Mouse (Mus musculus) ZHBTc4 (cell line): ENCODE measurements at regions not wholly inside any gene's neighbourhood (a gene's known extent, or its start where the extent isn't known, plus 50 kb on each side); places are given as distances from the start of the nearest gene placed in this dataset.

Source experiments
- DNase-seq: peaks from one replicate; pipeline ENCODE4 v3.0.0-alpha.2; 2011; ENCODE audit warnings: low read depth, low spot score

DNA sequence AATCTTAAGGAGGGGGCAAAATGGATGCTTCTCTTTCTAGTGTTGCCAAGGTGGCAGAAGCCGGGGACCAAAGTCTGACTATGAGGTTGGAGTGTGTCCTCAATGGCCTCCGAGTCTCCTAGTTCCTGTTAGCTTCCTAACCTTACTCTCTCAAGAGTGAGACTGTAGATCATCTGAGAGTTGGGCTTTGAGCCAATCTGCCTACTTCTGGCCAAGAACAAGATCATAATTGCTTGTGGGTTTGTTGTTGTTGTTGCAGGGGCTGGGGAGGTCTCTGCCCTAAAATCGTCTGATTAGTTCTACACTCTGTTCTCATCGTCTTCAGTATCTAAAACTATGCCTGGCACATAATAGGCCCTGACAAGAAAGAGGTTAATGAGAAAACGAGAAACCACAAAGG is 110.8 kb upstream of the Syt6 start:
- no peak for DNase-seq

DNA sequence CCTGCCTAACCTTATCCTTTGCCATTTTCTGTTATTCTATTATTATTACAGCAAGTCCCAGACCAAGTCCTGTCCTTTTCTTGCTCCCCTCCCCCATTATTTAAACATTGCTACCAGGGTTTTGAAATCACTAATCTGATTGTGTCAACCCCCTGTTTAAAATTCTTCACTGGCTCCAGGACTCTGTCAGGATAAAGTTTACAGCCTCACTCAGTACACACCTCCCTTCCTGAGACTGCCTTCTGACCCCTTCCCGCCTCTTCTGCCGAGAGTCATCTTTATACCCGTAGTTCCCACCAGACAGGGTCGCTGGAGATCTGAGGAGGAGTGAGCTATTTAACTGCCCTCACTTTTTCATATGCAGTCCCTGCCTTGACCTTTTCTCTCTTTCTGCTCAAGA is 110.3 kb upstream of the Syt6 start:
- no peak for DNase-seq

DNA sequence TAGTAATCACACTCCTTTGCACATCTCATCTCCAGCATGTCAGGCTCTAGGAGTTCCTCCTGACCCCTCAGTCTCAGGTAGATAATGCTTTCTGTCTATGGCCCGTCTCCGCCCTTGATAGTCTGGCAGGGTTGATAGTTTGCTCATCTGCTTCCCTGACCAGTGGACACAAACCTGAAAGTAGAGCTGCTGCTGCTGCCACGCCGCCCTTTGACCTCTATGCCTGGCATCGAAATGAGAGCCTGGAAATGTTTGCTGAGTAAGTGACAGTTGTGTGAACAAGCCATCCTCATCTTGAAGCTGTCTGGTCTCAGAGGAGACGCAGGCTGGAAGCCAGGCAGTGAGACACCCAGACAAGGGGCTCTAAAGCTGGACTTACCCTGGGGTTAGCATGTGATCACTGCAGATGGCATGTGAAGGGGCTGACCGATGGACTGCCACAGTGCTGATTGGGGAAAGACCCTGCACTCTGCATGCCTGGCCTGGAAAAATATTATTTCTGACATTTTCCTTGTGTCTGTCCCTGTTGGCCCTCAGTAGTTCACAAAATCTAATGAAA is 109.8 kb upstream of the Syt6 start:
- DNase-seq, result no peak

DNA sequence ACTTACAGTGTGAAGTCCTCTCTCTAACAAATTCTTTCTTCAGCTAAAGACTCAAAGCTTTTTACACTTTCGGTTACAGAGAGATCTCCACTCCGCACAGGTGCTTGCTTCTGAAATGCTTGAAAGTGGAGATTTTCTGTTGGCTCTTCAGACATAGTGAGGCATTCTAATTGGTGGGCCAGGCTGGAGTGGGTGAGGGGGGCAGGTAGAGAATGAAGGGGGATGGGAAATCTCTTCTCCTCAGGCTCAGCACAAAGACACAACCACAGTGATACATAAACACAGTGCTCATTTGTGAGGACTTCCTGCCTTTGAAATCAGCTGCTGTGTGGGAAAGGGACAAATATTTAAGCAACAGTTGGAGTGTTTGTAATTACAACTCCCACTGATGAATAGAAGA is 109.1 kb upstream of the Syt6 start:
- DNase-seq, result no peak

DNA sequence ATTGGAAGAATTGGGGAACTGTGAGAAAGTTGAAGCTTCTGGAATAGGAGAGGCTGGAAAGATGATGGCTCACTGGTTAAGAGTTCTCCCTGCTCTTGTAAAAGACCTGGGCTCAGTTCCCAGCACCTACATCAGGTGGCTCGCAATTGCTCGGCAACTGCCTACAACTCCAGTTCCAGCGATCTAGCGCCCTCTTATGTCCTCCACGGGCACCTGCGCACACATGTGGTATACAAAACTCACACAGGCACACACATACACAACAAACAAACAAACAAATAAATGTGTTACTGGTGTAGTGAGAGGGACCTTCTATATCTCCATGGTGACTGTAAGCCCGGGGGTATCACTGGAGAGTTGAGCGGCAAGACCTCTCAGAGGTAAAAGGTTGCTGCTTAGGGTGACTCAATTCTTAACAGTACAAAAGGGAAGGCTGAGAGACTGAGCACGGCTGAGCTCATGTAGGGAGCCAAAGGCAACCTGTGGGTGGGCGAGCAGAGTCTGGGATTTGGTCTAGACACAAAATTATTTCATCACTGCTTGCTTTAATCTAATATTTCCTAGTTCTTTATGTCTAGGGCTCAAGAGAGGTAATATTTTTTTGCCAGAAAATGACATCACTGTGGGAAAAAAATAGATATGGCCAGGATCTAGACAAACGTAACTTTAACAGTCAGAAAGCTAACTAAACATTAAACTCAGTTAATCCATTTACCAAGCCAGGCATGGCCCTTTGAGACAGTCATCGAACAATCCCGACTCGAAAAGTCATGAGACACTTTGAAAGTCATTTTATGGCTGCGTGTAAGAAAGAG is 104.2 kb upstream of the Syt6 start:
- peak; percentile 23 for DNase-seq

DNA sequence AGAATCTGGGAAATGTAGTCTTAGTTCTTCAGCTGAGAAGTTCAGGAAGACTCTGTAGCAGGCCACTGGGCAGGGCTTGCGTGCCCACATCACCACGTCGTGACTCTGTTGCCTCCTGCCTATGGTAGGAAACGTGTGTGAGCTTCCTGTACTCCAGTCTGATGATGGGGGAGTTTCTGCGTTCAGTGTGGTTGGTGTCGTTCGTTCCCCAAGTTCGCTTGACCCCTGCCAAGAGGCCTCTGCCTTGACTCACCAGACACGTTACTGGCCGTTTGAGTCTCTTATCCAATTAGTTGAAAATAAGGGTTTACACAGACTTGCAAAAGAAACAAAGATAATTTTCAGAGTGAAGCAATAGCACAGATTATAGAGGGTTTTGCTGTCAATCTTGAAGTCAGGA is 102.4 kb upstream of the Syt6 start:
- DNase-seq, result no peak

DNA sequence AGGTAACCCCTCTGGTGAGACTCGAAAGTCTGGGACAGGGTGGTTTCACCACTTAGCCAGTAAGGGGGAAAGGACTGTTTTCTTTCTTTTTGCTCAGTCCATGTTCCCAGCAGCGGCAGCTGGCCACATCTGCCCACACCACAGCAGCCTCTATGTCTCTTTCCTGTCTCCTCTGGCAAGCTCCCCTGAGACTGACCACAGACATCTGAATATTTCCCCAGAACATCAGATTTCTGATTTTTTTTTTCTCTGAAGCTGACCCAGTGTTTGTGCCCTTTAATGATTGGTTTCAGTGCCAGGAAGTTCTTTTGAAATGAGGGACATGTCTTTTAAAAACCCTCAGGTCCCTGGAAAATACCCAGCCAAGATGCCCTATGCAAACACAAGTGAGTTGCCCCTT is 101.7 kb upstream of the Syt6 start:
- DNase-seq, result no peak

DNA sequence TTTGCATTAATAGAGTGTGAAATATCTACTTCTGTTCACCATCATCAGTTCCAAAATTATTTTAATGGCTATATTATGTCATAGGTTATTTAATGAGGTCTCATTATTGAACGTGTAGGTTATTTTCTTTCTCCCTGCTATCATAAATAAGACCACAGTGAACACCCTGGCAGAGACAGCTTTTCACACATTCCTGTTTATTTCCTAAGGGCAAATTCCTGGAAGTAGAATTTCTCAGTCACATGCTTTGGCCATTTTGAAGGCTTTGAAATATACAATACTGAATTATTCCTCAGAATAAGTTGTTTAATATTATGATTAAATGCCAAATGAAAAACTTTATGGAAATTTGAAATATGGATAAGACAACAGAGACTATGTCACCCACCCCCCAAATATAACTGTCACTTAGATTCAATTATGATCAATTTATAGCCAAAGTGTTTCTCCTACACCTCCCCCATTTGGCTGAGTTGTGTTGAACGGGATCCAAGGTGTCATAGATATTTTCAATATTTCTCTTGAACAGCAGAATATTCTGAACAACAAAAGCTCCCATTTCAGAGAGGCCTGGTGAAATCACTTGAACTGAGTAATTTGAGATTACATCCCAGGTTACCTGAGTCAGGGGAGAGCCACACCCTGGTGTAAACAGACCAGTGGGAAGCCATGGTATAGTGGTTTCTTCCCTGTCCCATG is 95.0 kb upstream of the Syt6 start:
- no peak for DNase-seq

DNA sequence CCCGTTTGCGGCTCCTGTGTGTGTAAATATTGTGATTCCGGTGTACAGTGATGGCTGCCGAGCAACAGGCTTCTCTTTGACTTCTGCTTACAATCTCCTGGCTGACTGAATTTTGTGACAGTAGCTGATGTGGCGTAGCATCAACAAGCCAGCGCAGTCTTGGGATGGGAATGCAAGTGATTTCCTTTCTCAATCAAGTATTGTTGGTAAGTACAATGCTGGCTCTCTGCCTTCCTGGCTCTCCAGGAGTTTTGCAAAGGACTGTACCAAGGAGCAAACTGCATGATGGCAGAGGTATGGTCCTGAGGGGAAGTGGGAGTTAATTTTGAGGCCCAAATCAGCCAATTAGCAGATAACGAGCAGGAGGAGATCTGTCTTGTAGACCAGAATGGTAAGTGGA is 94.4 kb upstream of the Syt6 start:
- no peak for DNase-seq

DNA sequence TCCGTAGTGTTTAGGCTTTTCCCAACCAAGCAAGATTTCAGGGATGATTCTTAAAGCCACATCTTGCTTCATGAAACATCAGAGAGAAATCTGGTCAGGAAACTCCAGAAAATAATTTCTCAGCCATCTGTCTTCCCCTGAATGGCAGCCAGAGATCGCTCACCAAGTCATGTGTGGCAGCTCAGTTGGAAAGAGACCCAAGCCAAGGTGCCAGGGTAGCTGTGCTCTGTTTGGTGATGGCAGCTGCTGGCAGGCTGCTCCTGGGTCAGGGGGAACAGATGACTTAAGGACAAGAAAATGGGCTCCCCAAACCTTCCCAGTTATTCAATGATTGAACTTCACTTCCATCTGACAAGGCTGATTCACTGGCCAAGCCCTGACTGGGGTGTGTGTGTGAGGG is 91.7 kb upstream of the Syt6 start:
- DNase-seq, result no peak

DNA sequence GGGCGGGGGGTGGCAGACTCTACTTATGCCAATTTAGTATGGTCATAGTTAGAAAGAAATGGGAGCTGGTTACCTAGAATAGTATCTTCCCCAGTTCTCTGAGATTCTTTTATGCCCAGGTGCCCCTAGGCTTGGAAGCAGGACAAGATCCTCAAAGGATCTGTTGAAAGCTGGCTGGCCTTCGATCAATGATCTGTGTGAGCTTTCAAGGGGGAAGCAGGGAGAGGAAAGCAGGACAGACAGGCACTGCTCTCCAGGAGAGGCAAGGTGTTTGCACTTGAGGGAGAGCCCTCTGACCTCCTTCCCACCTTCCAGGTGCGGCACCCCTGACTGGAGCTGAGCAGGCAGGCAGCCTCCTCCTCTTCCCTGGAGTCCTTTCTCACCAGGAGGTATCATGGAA is 91.3 kb upstream of the Syt6 start:
- peak; percentile 58 for DNase-seq

DNA sequence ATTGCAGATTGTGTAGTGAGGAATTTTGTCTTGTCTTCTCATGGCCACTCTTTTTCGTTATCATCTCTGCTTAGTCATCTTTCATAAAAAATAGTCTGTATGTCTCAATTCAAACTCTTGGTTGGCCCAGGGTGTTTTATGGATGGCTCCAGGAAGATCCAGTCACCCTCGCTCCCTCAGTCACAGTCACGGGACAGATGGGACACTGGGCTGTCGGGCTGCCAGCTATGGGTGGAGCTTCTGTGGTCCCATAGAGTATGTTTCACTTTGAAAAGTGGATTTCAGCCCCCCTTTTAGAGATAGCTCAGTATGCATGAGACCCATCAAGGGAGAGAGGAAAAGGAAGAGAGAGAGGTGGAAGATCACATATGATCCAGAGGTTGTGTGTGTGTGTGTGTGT is 85.2 kb upstream of the Syt6 start:
- DNase-seq, result no peak

DNA sequence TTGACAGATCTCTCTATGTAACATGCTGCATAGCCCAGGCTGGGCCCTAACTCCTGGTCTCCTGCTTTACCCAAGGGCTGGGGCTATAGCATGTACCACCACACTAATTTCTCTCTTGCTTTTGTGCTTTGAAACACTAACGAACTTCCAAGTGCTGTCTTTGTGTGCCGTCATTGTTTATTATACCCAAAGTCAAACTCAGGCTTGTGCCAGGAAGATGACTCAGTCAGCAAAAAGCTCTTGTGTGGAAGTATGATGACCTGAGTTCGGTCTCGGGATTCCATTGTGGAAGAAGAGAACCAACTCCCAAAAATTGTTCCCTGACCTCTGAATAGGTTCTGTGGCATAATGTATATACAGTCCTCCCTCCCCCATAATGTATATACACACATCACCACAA is 84.1 kb upstream of the Syt6 start:
- DNase-seq, result no peak

DNA sequence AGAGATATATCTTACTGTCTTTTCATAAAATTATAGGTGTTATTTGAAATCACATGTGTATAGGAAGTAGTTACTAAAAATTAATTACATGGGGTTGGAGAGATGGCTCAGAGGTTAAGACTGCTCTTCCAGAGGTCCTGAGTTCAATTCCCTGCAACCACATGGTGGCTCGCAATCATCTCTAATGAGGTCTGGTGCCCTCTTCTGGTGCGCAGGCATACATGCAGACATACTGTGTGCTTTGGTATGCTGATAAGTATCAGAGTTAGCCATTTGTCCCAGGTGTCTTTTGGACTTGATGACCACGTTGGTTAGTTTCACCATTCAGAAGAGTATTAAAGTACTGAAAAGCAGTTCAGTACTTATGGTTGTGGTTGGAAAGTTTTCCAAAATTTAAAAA is 82.8 kb upstream of the Syt6 start:
- DNase-seq, result peak; percentile 51

DNA sequence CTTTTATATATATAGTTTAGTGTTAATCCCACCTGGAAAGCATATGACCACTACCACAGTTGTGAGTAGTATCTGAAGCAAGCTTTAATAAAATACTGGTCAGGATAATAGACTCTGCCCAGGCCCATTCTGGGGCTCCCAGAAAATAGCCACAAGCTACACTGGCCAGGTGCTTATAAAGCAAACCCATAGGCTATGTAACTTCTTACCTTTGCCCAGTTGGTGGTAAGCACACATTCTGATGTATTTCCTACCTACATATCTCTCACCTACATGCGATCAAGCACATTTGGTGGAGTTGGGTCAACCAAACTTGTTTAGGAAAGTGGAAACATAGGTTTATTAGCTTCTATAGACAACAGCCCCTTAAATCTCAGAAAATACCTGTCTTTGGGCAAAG is 81.4 kb upstream of the Syt6 start:
- no peak for DNase-seq

DNA sequence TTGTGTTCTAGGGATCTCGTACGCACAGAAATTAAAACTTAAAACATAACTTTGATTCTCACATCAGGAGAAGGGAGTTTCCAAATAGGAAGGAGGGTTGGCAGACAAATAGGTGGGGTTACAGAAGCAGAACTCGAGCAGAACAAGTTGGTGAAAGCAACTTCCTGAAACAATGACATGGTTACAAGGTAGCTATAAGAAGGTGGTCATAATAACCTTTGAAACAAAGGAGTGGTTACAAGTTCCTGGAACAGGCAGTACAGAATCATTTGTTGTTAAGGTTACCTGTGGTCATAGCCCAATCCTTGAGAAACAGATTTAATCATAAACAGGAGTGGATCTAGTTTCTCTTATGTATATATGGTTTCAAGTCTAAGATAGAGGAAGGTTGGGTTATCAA is 81.0 kb upstream of the Syt6 start:
- DNase-seq, result no peak

DNA sequence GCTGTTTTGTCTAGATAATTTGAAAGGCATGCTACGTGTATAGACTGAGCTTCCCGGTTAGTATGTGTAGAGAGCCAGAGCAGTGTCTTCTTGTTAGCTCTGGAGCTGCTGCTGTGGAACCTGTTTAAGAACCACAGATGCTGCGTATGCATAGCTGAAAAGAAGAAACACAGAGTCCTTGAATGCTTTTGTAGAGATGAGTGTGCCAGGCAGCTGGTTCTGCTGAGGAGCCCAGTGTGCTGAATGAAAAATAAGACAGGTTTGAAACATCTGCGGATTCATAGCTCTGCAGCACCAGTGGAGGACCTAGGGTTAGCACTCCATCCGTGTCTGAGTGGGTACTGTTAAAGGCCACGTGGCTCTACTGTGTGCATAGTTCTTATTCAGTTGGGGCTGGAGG is 78.9 kb upstream of the Syt6 start:
- no peak for DNase-seq

DNA sequence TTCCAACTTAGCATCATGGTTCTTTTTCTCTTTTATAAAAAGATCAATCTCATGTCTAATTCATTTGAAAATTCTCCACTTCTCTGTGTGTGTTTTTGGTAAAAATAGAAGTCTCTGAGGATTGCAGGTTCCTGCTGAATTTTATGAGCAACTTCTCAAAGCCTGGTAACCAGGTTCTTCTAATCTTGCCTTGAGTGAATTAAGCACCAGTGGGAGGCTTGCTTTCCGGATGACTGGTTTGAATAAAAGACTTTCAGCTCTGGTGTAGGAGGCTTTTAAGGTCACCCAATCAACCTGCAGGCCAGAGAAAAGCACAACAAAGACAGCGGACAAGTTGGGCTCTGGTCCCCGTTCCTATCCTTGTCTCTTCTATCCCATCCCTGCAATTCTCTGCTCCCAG is 78.3 kb upstream of the Syt6 start:
- no peak for DNase-seq

DNA sequence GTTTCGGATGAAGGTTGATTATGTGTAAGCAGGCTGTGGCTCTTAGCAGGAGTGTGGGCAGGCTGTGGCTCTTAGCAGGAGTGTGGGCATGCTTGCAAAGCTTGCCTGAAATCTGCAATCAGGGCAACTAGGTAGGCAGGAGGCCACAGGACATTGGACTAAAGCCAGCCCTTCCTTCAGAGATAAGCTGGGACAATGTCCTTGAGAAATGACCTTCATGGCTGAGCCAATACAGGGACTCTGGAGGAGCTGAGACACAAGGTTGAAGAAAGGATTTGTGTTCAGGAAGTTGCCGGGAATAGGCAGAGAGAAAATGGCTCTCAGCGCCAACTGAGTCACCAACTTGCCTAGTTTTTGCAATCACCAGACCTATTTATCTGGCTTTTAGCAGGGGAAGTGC is 77.3 kb upstream of the Syt6 start:
- DNase-seq, result no peak

DNA sequence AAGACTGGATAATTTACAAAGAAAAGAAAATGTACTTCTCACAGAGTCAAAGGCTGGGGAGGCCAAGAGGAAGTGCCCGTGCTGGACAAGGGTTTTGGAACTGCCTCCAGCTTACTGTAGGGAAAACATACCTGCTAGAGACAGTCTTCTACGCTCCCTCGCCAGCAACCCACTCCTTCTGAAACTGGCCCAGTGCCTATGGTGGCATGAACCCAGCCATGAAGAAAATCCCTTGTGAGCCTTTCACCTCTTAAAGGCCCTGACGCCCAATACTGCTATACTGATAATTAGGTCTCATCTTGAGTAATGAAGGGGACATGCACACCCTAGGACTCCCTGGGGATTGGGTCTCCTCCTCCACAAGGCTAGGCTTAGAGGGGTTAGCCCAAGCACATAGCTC is 76.6 kb upstream of the Syt6 start:
- no peak for DNase-seq

DNA sequence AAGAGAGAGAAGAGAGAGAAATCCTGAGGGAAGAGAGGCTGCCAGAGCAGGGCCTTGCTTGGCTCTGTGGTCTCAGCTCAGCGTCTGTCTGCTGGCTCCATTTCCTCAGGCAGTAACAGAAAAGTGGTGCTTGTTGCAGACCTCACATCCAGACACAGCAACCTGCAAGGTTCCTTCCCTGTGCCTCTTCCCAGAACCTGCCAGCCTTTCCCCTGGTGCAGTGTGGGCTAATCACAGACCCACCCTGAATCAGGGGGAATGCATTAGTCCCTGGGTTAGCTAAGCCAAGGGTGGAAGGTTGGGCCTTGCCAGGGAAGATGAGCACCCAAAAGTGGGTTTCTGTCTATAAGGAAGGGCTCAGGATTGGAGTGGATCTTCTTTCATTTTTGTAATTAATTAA is 75.2 kb upstream of the Syt6 start:
- no peak for DNase-seq

DNA sequence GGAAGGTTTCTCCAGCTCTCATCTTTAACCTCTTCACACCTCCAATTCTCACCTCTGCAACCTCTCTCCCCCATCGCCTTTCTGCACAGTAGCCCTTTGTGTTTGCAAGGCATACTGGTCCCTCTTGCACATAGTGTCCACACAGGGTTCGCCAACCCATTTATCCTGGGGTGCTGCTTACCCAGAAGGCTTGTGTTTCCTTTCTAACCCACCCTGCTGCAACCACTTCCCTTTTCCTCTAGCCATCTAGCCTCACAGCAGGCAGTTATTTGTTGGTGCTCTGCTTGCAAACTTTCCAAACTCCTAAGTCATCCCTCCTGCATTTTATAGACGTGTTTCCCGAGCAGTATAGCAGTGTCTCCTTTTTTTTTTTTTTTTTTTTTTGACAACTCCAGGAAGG is 74.7 kb upstream of the Syt6 start:
- no peak for DNase-seq

DNA sequence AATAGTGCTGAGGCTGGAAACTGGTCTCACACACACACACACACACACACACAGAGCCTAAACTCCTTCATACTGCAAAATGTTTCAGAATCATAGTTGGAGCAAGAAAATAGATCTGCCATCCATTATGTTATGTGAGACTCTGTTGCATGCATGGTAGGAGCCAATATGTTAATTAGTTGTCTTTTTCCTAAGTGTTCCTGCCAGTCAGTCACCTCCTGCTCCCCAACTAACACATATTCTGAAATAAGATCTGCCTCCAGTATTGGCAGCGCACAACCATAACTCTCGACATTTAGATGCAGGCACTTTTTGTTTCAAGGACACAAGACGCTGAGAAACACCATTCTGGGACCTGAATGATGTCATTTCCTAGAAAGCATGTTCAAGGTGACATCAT is 70.9 kb upstream of the Syt6 start:
- DNase-seq, result no peak
